In genomic region chr2:127757171-127757570, GRCm38 (mm10) we compare ENCODE assay signal across 9 mouse cellular contexts. TPM values are rescaled to one million over a fixed set of nuclear protein-coding genes. Genes with fewer than 3 reads are reported as not detected.
DNase-seq lines count a peak whose midpoint lies in the region; ATAC-seq and TF ChIP-seq lines count a peak whose summit lies in the region.
"Had no signal": no experiment of that assay in that cellular context is flagged by ENCODE, and none has a peak within 500 bp of the region (broad histone marks: within the 10 kb centered on the region; RNA-seq: fewer than 3 reads in every experiment).

No protein-coding gene starts in this region.

- no peak for DNase-seq in midbrain, embryonic 10.5 days (ENCODE audit: low spot score)
- peak; percentile 40 for DNase-seq in forebrain, postnatal 0 days
- DNase-seq in layer of hippocampus, postnatal 36 days, result peak; percentile 56 to 62
- DNase-seq in right cerebral cortex, postnatal 10 days (ENCODE audit: low spot score in 2 of 2), result peak; percentile 73 to 82
- DNase-seq in adrenal gland, postnatal 25 days, result no peak
- DNase-seq in natural killer cell, adult 2 months (ENCODE audit: low spot score in 2 of 2), result no peak
- DNase-seq in thymus, postnatal 4 days, result no peak

- 52% methylated on average over 8 of the region's 8 CpGs for WGBS in midbrain, embryonic 10.5 days
- WGBS in midbrain, embryonic 16.5 days, result 45% methylated on average over 8 of the region's 8 CpGs
- 33% methylated on average over 8 of the region's 8 CpGs for WGBS in forebrain, postnatal 0 days

- ATAC-seq in midbrain, embryonic 16.5 days, result no peak
- ATAC-seq in forebrain, postnatal 0 days, result peak; percentile 86
- ATAC-seq: Patski had no signal

- H3K4me1 ChIP-seq in midbrain, embryonic 10.5 days, result 0 out of 2 replicates have a peak, but pooled peaks cover 3% of the 10 kb centered on the region
- H3K4me1 ChIP-seq in midbrain, embryonic 16.5 days (ENCODE audit: control insufficient read depth, insufficient read depth, low read length), result no peaks in the 10 kb centered on the region
- 0 out of 2 replicates have a peak, but pooled peaks cover 5% of the 10 kb centered on the region for H3K4me1 ChIP-seq in forebrain, postnatal 0 days (ENCODE audit: insufficient read depth)

- H3K27ac ChIP-seq in midbrain, embryonic 10.5 days (replicated peaks), result peak overlapping the region; percentile 17; the same call in 1 of the 2 replicates
- no peak overlapping the region for H3K27ac ChIP-seq in midbrain, embryonic 16.5 days (ENCODE audit: low read length)
- no peak overlapping the region for H3K27ac ChIP-seq in forebrain, postnatal 0 days (ENCODE audit: low read depth, low read length)

- H3K9me3 ChIP-seq in midbrain, embryonic 10.5 days (replicated peaks), result no peaks in the 10 kb centered on the region
- H3K9me3 ChIP-seq in midbrain, embryonic 16.5 days (replicated peaks; ENCODE audit: control insufficient read depth, low read length, poor library complexity, severe bottlenecking), result no peaks in the 10 kb centered on the region
- H3K9me3 ChIP-seq in forebrain, postnatal 0 days (ENCODE audit: low read length), result no peaks in the 10 kb centered on the region

- H3K36me3 ChIP-seq in midbrain, embryonic 10.5 days, result peaks cover 87% of the 10 kb centered on the region
- peaks cover 4% of the 10 kb centered on the region for H3K36me3 ChIP-seq in midbrain, embryonic 16.5 days (ENCODE audit: control insufficient read depth, insufficient read depth, low read length)
- H3K36me3 ChIP-seq in forebrain, postnatal 0 days (ENCODE audit: insufficient read depth), result peaks cover 22% of the 10 kb centered on the region

- no peaks in the 10 kb centered on the region for H3K27me3 ChIP-seq in midbrain, embryonic 10.5 days (ENCODE audit: low read depth, poor library complexity, severe bottlenecking)
- H3K27me3 ChIP-seq in midbrain, embryonic 16.5 days (ENCODE audit: control insufficient read depth, insufficient read depth, low read depth, low read length), result no peaks in the 10 kb centered on the region
- H3K27me3 ChIP-seq in forebrain, postnatal 0 days (ENCODE audit: insufficient read depth, low read length), result no peaks in the 10 kb centered on the region
- H3K27me3 ChIP-seq: Patski had no signal

- no peak overlapping the region for H3K9ac ChIP-seq in midbrain, embryonic 16.5 days (ENCODE audit: low read depth, low read length)
- no peak overlapping the region for H3K9ac ChIP-seq in forebrain, postnatal 0 days

- no peak for TF ChIP-seq CTCF in forebrain, postnatal 0 days (IDR thresholded peaks at IDR 0.05; ENCODE audit: low read depth)

- H3K4me2 ChIP-seq in midbrain, embryonic 16.5 days (ENCODE audit: low read length), result no peak overlapping the region
- no peak overlapping the region for H3K4me2 ChIP-seq in forebrain, postnatal 0 days (ENCODE audit: low read depth)

- H3K4me3 ChIP-seq in midbrain, embryonic 10.5 days, result no peak overlapping the region
- no peak overlapping the region for H3K4me3 ChIP-seq in midbrain, embryonic 16.5 days (ENCODE audit: low read depth, low read length)
- H3K4me3 ChIP-seq in forebrain, postnatal 0 days (ENCODE audit: low read depth, low read length), result no peak overlapping the region

RNA-seq across cellular contexts. Expression of gene Mall, which starts 27.4 kb away (rescaled TPM):
- 0.56 and 0.93 TPM in 2 replicates for polyA plus RNA-seq in midbrain, embryonic 10.5 days (2016; fragmentation: Nextera tagmentation; extraction: Ambion mirVana)
- polyA plus RNA-seq in midbrain, embryonic 16.5 days (2015; fragmentation: Nextera tagmentation; extraction: Ambion mirVana), result 0.77 and 0.82 TPM in 2 replicates
- 0.46 and 1.3 TPM in 2 replicates for total RNA-seq in forebrain, postnatal 0 days (2014; rRNA removed)
- polyA plus RNA-seq in forebrain, postnatal 0 days (2015; fragmentation: Nextera tagmentation; extraction: Ambion mirVana), result 0.34 and 0.52 TPM in 2 replicates
- total RNA-seq in layer of hippocampus, postnatal 36 days (2021), result under 1 TPM; 0.45 to 0.86 TPM
- total RNA-seq in adrenal gland, postnatal 25 days (2021), result 0.61 and 0.76 TPM in 2 replicates

RNA-seq across cellular contexts. Expression of gene Nphp1, which starts 31.5 kb away (rescaled TPM):
- 42.2 and 45.1 TPM in 2 replicates for polyA plus RNA-seq in midbrain, embryonic 10.5 days (2016; fragmentation: Nextera tagmentation; extraction: Ambion mirVana)
- polyA plus RNA-seq in midbrain, embryonic 16.5 days (2015; fragmentation: Nextera tagmentation; extraction: Ambion mirVana), result 17.0 and 18.2 TPM in 2 replicates
- 12.7 and 14.7 TPM in 2 replicates for total RNA-seq in forebrain, postnatal 0 days (2014; rRNA removed)
- polyA plus RNA-seq in forebrain, postnatal 0 days (2015; fragmentation: Nextera tagmentation; extraction: Ambion mirVana), result 17.6 and 19.9 TPM in 2 replicates
- 10 to 100 TPM; 18.3 to 21.0 TPM for total RNA-seq in layer of hippocampus, postnatal 36 days (2021)
- 17.8 and 27.6 TPM in 2 replicates for total RNA-seq in adrenal gland, postnatal 25 days (2021)

RNA-seq across cellular contexts. Expression of gene Mtln, which starts 35.1 kb away (rescaled TPM):
- polyA plus RNA-seq in midbrain, embryonic 10.5 days (2016; fragmentation: Nextera tagmentation; extraction: Ambion mirVana), result 26.5 and 30.3 TPM in 2 replicates
- polyA plus RNA-seq in midbrain, embryonic 16.5 days (2015; fragmentation: Nextera tagmentation; extraction: Ambion mirVana), result 40.6 and 47.4 TPM in 2 replicates
- total RNA-seq in forebrain, postnatal 0 days (2014; rRNA removed), result 24.3 and 36.9 TPM in 2 replicates
- 49.9 and 63.3 TPM in 2 replicates for polyA plus RNA-seq in forebrain, postnatal 0 days (2015; fragmentation: Nextera tagmentation; extraction: Ambion mirVana)
- total RNA-seq in layer of hippocampus, postnatal 36 days (2021), result 10 to 100 TPM; 54.5 to 57.6 TPM
- total RNA-seq in adrenal gland, postnatal 25 days (2021), result 83.7 and 107 TPM in 2 replicates

Comparison
In these comparisons a context has a peak if more than half of its experiments do, and no peak if none do; other contexts are left out.
1. DNase-seq: peak in forebrain, postnatal 0 days (single experiment), layer of hippocampus, postnatal 36 days (2 of 2) and right cerebral cortex, postnatal 10 days (2 of 2); none in midbrain, embryonic 10.5 days (single experiment), adrenal gland, postnatal 25 days (single experiment), natural killer cell, adult 2 months (0 of 2) and thymus, postnatal 4 days (single experiment).